Mouse (Mus musculus) hindbrain, embryonic 15.5 days (tissue): ENCODE measurements around the gene Ints6. TPM values are rescaled to one million over a fixed set of nuclear protein-coding genes. Genes with fewer than 3 reads are reported as not detected.

Source experiments
- ATAC-seq: fragments of 200-750 bp; cut with Nextera tagmentation; 2 replicates; pipeline ENCODE4 v1.8.0; 2017; ENCODE audit warnings: low read depth, moderate number of reproducible peaks, moderate TSS enrichment; ENCODE audit not compliant: low FRiP score
- H3K27ac ChIP-seq: fragments of 300-500 bp; sonication (generic); replicated peaks from 2 replicates; pipeline ENCODE4 v1.5.1; 2015; ENCODE audit warnings: mild to moderate bottlenecking, inconsistent platforms
- H3K27me3 ChIP-seq: fragments of 300-500 bp; sonication (generic); 2 replicates; pipeline ENCODE4 v1.6.1; 2015; ENCODE audit warnings: control low read depth, inconsistent platforms
- H3K36me3 ChIP-seq: fragments of 300-500 bp; sonication (generic); 2 replicates; pipeline ENCODE4 v1.6.1; 2015; ENCODE audit warnings: control low read depth, inconsistent platforms
- H3K4me1 ChIP-seq: fragments of 300-500 bp; sonication (generic); replicated peaks from 2 replicates; pipeline ENCODE4 v1.6.1; 2015; ENCODE audit warnings: control low read depth, inconsistent platforms
- H3K4me2 ChIP-seq: fragments of 300-500 bp; sonication (generic); 2 replicates; pipeline ENCODE4 v1.6.1; 2015; ENCODE audit warnings: moderate library complexity, mild to moderate bottlenecking, inconsistent platforms
- H3K4me3 ChIP-seq: fragments of 300-500 bp; sonication (generic); 2 replicates; pipeline ENCODE4 v1.5.1; 2015; ENCODE audit warnings: mild to moderate bottlenecking, inconsistent platforms
- H3K9ac ChIP-seq: fragments of 300-500 bp; sonication (generic); 2 replicates; pipeline ENCODE4 v1.6.1; 2015; ENCODE audit warnings: inconsistent platforms
- H3K9me3 ChIP-seq: fragments of 300-500 bp; sonication (generic); 2 replicates; pipeline ENCODE4 v1.6.1; 2016; ENCODE audit warnings: control low read depth, inconsistent platforms
- WGBS: fragments of 180-500 bp; shearing (Covaris S2); methylation state at CpG from one replicate; pipeline ENCODE4 v1.1.7; 2015; 5-methylcytosine and 5-hydroxymethylcytosine counted together
- polyA plus RNA-seq: library from polyadenylated mRNA; unstranded; fragments of >200 nt; fragmentation: Nextera tagmentation; extraction: Ambion mirVana; gene quantifications from 2 replicates; pipeline ENCODE4 v1.2.1, GENCODE M21; 2015

Gene Ints6
- polyA plus RNA-seq = 14.5 and 14.7 TPM in 2 replicates

DNA sequence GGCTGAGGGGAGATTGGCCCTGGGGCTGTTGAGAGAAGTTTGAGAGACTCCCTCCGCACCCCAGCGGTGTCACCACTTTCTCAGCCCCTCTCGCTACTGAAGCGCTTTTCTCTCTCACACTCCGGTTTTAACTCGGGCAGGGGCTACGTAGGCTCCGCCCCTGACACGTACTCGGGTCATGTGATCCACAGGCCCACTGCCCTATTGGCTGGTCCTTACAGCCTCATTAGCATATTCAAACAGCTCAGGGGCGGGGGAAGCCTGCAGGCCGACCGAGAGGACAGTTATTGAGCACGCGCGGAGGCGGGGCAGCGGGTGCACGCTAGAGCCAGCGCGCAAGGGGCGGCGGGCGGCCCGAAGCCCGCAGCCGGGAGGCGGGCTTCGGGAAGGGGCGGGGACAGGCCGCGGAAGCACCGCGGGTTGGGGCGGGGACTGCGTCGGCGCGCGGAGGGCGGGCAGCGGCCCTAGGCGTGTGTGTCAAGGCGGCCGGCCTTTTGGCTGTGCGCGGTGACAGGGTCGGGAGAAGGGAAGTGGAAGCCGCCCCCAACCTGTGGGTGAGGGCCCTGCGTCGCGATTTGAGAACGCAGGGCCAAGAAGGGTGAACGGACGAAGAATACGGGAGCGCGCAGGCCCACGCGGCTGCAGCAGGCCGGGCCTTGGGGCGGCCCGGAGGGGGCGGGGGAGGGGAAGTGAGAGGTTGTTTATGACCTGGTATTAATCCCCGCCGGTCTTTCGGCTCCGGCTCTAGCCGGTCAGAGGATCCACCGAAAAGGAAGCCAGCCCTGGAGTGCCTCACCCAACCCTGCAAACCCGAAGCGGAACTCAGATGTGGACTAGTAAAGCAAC lies at the start of gene Ints6:
Gene Ints6, minus strand, starts transcription at position 134 of the 846 bp plus-strand sequence.
- Histone ChIP-seq H3K36me3 (0 out of 2 replicates have a peak, but pooled peaks cover 6% of the 10 kb centered on the region), H3K9ac (peak within 1 kb of the TSS; percentile 87), H3K27me3 (no peaks in the 10 kb centered on the region), H3K4me1 (peaks cover 17% of the 10 kb centered on the region), H3K9me3 (no peaks in the 10 kb centered on the region), H3K4me3 (peak within 1 kb of the TSS; percentile 79), H3K4me2 (peak within 1 kb of the TSS; percentile 70), H3K27ac (peak within 1 kb of the TSS; percentile 98)
- under 1% methylated on average over 72 of the region's 72 CpGs for WGBS
- ATAC-seq = peak; percentile 98

DNA sequence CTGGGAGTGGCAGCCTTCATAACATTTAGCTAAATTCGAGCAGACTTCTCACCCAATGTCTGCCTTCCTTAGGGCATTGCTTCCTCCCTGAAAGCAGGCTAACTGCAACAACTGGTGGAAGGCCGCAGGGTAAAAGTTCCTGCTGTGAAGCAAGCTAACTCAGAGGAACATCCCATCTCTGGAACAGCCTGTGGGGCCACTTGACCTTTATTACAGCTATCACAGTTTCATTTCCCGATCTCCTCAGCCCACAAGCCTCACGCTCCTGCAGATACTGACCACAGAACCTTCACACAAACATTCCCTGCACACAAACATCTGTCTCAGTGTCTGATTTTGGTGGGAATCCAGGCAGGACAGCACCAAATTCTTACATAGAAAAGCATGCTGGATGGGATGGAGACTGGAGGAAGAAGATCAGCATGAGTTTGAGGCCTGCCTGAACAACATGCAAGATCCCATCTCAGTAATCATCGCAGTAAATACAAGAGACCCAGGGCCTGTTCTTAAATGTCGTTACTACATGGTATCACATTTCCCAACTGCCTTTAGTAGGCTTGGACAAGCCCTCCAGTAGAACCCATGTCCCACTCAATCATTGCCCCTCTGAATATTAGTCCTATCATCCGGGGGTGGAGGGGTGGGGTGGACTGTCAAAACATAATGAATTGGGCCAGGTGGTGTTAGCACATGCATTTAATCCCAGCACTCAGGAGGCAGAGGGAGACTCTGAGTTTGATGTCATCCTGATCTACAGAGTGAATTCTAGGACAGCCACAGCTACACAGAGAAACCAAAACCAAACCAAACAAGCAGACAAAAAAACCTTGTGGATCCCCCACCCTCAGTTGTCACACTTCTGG lies 47.9 kb upstream of the Ints6 start:
- no peak overlapping the region for H3K9ac ChIP-seq
- no peaks in the 10 kb centered on the region for H3K36me3 ChIP-seq
- H3K4me3 ChIP-seq = no peak overlapping the region
- no peaks in the 10 kb centered on the region for H3K4me1 ChIP-seq
- ATAC-seq = no peak
- H3K4me2 ChIP-seq = no peak overlapping the region
- no peak overlapping the region for H3K27ac ChIP-seq
- WGBS = 73% methylated on average over 7 of the region's 7 CpGs
- H3K27me3 ChIP-seq = no peaks in the 10 kb centered on the region
- no peaks in the 10 kb centered on the region for H3K9me3 ChIP-seq

DNA sequence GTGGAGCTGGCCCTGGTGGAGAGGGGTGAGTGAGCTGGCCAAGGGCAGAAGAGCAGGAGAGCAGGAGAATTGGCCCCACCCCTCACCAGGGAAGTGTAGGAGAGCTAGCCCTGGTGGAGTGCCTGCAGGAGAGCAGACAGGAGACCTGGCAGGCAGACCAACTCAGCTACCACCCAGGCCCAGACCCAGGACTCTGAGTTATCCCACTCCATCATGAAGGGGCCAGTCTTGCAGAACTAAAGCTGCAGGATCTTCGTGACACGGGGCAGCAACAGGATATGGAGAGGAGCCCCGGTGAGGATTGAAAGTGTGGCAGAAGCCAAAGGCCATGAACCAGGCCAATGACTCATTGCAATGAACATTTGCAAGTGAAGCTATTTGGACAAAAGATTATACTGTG lies 46.0 kb upstream of the Ints6 start:
- no peak overlapping the region for H3K27ac ChIP-seq
- no peak overlapping the region for H3K9ac ChIP-seq
- no peak overlapping the region for H3K4me3 ChIP-seq
- H3K9me3 ChIP-seq = no peaks in the 10 kb centered on the region
- no peaks in the 10 kb centered on the region for H3K36me3 ChIP-seq
- no peaks in the 10 kb centered on the region for H3K27me3 ChIP-seq
- ATAC-seq = no peak
- no peak overlapping the region for H3K4me2 ChIP-seq
- H3K4me1 ChIP-seq = no peaks in the 10 kb centered on the region
- 82% methylated on average over 3 of the region's 3 CpGs for WGBS

DNA sequence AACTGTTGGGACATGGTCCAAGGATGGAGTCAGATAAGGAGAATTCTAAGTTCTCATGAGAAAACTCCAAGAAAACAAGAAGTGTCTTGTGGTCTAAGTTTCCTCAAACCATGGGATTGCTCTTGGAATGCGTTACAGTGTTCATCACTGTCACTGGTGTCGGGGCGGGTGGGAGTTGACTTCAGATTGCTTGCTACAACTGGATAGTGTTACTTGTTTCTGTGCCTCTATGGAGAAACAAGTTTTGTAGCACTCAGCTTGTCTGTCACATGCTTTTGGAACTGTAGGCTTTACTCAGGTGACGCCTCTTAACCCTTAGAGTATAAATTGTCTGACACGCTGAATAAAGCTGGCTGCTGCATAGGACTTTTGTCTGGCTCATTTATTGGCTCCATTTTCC lies 42.2 kb upstream of the Ints6 start:
- H3K9me3 ChIP-seq = no peaks in the 10 kb centered on the region
- H3K27me3 ChIP-seq = no peaks in the 10 kb centered on the region
- WGBS = 68% methylated on average over 5 of the region's 5 CpGs
- H3K9ac ChIP-seq = no peak overlapping the region
- H3K36me3 ChIP-seq = no peaks in the 10 kb centered on the region
- no peak for ATAC-seq
- H3K4me2 ChIP-seq = no peak overlapping the region
- no peaks in the 10 kb centered on the region for H3K4me1 ChIP-seq
- no peak overlapping the region for H3K27ac ChIP-seq
- H3K4me3 ChIP-seq = no peak overlapping the region

DNA sequence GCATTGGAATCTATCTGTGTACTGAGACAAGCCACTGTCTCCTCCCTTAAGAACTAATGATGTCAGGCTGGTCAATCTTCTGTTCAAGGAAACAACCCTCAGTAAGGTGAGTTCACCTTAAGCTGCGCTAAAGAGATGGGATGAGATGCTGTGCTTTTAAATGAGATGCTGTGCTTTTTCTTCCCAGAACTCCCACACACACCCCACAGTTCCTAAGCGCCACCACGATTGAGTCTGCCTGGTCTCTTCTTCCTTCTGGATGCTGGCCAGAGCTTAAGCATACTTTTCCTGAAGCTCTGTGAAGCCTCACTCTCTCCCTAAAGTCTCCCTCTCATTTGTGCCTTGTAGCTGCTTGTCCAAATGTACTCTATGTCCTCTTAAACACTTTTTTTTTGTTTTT lies 39.8 kb upstream of the Ints6 start:
- H3K4me2 ChIP-seq = no peak overlapping the region
- no peak overlapping the region for H3K9ac ChIP-seq
- H3K9me3 ChIP-seq = no peaks in the 10 kb centered on the region
- no peaks in the 10 kb centered on the region for H3K4me1 ChIP-seq
- no peaks in the 10 kb centered on the region for H3K36me3 ChIP-seq
- H3K27me3 ChIP-seq = no peaks in the 10 kb centered on the region
- H3K27ac ChIP-seq = no peak overlapping the region
- no peak overlapping the region for H3K4me3 ChIP-seq
- WGBS = 81% methylated on average over 3 of the region's 3 CpGs
- ATAC-seq = no peak

DNA sequence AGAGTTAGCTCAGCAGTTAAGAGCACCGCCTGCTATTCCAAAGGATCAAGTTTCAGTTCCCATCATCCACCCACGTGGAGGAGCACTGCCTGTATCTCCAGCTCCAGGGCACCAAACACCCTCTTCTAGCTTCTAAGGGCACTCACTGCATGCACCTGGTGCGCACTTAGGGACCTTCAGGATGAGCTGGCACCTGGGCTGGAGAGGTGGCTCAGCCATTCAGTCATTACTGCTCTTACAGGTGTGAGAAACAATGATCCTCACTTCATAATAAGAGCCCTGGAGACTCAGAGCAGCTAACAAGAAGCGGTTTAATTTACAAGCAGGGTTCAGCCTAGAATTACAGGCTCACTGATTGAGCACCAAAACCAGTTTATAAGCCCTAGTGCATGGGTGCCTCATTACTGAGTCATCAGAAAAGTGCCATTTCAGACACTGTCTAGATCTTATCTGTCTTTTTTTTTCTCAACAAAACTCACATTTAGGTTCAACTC lies 37.7 kb upstream of the Ints6 start:
- ATAC-seq = no peak
- H3K4me2 ChIP-seq = no peak overlapping the region
- 8% methylated on average over 4 of the region's 4 CpGs for WGBS

DNA sequence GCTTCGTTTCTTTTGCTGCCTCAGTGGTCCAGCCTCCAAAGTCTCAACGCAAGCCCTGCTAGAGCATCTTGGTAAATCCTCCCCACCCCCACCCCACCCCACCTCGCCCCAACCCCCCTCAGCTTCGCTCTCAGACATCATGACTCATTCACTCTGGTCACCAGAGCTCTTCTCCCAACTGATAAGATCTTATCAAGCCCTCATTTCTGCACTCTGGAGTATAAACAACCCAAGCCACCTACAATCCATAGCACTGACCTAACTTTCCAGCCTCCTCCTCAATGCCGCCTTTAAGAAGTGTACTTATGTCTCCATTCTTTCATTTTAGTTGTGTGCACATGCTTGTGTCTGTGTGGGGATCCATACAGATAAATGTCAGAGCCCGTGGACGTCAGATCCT lies 34.8 kb upstream of the Ints6 start:
- Histone ChIP-seq H3K4me2 (no peak overlapping the region), H3K4me1 (no peaks in the 10 kb centered on the region), H3K9ac (no peak overlapping the region), H3K4me3 (no peak overlapping the region), H3K27me3 (no peaks in the 10 kb centered on the region), H3K9me3 (no peaks in the 10 kb centered on the region), H3K27ac (no peak overlapping the region), H3K36me3 (no peaks in the 10 kb centered on the region)
- no peak for ATAC-seq
- 90% methylated on average over 7 of the region's 7 CpGs for WGBS

More for the DNA sequence above, 37.7 kb upstream of the Ints6 start:
- no peak overlapping the region for H3K9ac ChIP-seq
- no peaks in the 10 kb centered on the region for H3K9me3 ChIP-seq
- no peaks in the 10 kb centered on the region for H3K36me3 ChIP-seq
- H3K4me3 ChIP-seq = no peak overlapping the region
- H3K27ac ChIP-seq = no peak overlapping the region
- no peaks in the 10 kb centered on the region for H3K27me3 ChIP-seq
- no peaks in the 10 kb centered on the region for H3K4me1 ChIP-seq

DNA sequence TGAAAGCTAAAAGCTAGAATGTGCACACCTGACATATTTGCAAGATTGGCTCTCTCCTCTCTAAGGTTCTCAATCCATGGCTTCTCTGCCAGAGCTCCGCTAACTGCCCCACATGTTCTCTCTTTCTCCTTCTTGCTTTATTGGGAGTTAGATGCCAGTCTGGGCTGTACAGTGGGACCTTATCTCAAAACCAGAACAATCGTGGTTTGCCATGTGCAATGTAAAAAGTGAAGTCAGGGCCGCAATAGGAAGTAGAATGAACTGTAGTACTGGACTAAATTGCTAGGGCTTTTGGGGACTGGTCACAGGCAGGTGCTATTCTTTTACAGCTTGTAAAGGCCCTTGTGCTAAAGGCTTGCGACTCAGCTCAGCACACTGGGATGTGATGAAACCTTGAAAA lies 28.3 kb upstream of the Ints6 start:
- Histone ChIP-seq H3K4me2 (no peak overlapping the region), H3K27me3 (no peaks in the 10 kb centered on the region), H3K36me3 (no peaks in the 10 kb centered on the region), H3K9ac (no peak overlapping the region), H3K4me1 (no peaks in the 10 kb centered on the region), H3K4me3 (no peak overlapping the region), H3K9me3 (no peaks in the 10 kb centered on the region), H3K27ac (no peak overlapping the region)
- ATAC-seq = no peak
- WGBS = 66% methylated on average over 4 of the region's 4 CpGs

DNA sequence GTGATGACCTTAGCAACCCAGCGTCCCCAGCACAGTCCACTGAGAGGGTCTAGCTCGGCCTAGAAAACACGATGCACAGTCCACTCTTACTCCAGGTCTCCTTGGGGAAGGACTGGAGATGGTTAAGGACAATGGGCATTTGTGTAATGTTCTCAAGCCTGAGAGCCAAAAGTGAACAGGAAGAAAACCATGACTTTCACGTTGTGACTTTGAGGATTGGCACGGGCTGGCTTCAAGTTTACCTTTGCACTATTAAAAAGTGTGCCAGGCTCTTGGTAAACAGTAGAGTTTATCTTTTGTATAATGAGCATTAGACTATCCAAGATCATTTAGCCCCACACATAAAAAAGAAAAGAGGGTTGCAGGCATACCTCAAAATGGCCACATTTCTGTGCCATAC lies 22.0 kb upstream of the Ints6 start:
- Histone ChIP-seq H3K27ac (no peak overlapping the region), H3K27me3 (no peaks in the 10 kb centered on the region), H3K4me2 (no peak overlapping the region), H3K9me3 (no peaks in the 10 kb centered on the region), H3K9ac (no peak overlapping the region), H3K4me3 (no peak overlapping the region), H3K4me1 (no peaks in the 10 kb centered on the region), H3K36me3 (no peaks in the 10 kb centered on the region)
- ATAC-seq = no peak
- WGBS = 84% methylated on average over 5 of the region's 5 CpGs

DNA sequence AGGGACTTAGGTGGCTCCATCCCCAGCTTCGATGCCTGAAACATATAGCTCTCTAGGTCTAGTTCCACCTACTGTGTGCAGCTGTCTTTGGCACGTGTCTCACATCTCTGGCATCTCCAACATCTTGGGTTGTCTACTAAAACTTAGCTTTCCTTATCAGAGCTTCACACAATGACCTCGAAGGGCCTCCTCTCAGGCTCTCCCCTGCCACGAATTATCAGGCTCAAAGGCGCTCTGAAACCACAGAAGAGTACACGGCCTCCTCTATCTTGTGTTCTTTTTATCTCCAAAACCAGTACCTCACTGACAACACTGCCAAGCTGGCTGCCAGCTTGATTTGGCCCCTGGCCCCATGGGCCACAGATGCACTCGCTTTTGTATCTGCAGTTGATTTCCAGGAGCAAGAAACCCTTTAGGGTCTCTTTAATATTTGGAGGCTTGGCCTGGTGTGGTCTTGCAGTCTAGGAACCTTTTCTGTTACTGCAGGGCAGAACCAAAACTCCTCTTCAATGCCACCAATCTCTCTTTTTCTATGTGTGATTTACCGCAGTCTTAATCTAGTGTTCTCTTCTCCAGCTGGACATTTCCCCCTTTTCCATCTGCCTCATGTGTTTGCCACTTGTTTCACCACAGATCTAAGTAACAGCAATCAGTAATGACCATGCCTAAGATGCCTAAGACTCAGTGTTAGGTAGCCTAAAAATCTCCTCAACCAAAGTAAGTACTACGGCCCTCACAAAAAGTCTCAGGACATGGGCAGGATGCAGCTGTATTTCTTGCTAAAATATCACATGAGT lies 19.7 kb upstream of the Ints6 start:
- no peaks in the 10 kb centered on the region for H3K36me3 ChIP-seq
- no peak overlapping the region for H3K4me3 ChIP-seq
- no peaks in the 10 kb centered on the region for H3K27me3 ChIP-seq
- H3K9ac ChIP-seq = no peak overlapping the region
- no peak overlapping the region for H3K27ac ChIP-seq
- no peak overlapping the region for H3K4me2 ChIP-seq
- ATAC-seq = no peak
- WGBS = 87% methylated on average over 9 of the region's 9 CpGs
- no peaks in the 10 kb centered on the region for H3K4me1 ChIP-seq
- no peaks in the 10 kb centered on the region for H3K9me3 ChIP-seq

DNA sequence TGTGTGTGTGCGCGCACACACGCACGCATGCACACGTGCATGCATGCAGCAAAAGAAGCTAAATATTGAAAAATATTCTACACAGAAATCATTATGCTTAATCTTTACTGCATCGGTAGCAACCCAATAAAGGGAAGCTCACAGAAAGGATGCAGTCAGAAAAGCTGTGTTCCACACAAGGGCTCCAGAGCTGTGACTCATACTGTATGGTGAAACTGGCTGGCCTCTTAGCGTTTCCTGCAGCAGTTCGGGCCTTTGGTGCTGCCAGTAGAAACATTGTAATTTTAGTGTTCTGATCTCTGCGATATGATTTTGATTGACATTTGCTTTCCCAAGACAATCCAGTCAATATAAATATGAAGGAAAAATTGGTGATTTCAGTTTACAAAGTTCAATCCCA lies 17.1 kb upstream of the Ints6 start:
- Histone ChIP-seq H3K4me3 (no peak overlapping the region), H3K27ac (no peak overlapping the region), H3K27me3 (no peaks in the 10 kb centered on the region), H3K4me1 (no peaks in the 10 kb centered on the region), H3K36me3 (no peaks in the 10 kb centered on the region), H3K4me2 (no peak overlapping the region), H3K9ac (no peak overlapping the region), H3K9me3 (no peaks in the 10 kb centered on the region)
- ATAC-seq = no peak
- WGBS = 95% methylated on average over 9 of the region's 9 CpGs
